Mouse (Mus musculus) adrenal gland, adult 10 weeks (tissue): ENCODE measurements around the gene Mrpl45. TPM values are rescaled to one million over a fixed set of nuclear protein-coding genes. Genes with fewer than 3 reads are reported as not detected.

Experiments used
- polyA plus RNA-seq: library from polyadenylated mRNA; stranded (reverse); fragments of 350-450 nt; fragmentation: Illumina TruSeq; extraction: RNeasy Lipid Tissue Mini Kit (QIAGEN cat#74804); gene quantifications from one replicate; pipeline ENCODE4 v1.2.3, GENCODE M21; 2014; ENCODE audit warnings: low read depth, low replicate concordance

Gene Mrpl45
- 33.5 TPM for polyA plus RNA-seq

GRCm38 (mm10) chr11:97315504-97316503, at the start of gene Mrpl45:
Gene Mrpl45 (plus strand): TSS chr11:97315716.

GRCm38 (mm10) chr11:97280216-97280861, 35.2 kb upstream of the Mrpl45 start, which contains the start of gene Npepps:
Gene Npepps (minus strand): TSS chr11:97280638.

GRCm38 (mm10) chr11:97352027-97352684, 36.6 kb downstream of the Mrpl45 start, which contains the start of gene Gpr179:
Gene Gpr179 (minus strand): TSS chr11:97352077.

GRCm38 (mm10) chr11:97361948-97362648, 46.6 kb downstream of the Mrpl45 start, which contains the start of gene Socs7:
Gene Socs7 (plus strand): TSS chr11:97362551.

Other genes with a start within 250 kb of the Mrpl45 start
- gene Tbx21, start 200.4 kb upstream of the Mrpl45 start, polyA plus RNA-seq = not detected
- gene Tbkbp1, start 164.2 kb upstream of the Mrpl45 start, polyA plus RNA-seq = 0.41 TPM
- gene Kpnb1, start 127.8 kb upstream of the Mrpl45 start, polyA plus RNA-seq = 141 TPM
- gene Npepps, start 35.1 kb upstream of the Mrpl45 start, polyA plus RNA-seq = 140 TPM
- gene Gpr179, start 36.4 kb downstream of the Mrpl45 start, polyA plus RNA-seq = 0.17 TPM
- gene Socs7, start 46.8 kb downstream of the Mrpl45 start, polyA plus RNA-seq = 11.1 TPM
- gene Arhgap23, start 99.8 kb downstream of the Mrpl45 start, polyA plus RNA-seq = 10.8 TPM
- not detected for gene 4933428G20Rik, start 184.6 kb downstream of the Mrpl45 start, polyA plus RNA-seq